Mouse (Mus musculus) midbrain, embryonic 12.5 days (tissue): ENCODE results near the gene Cep41. TPM values are rescaled to one million over a fixed set of nuclear protein-coding genes. Genes with fewer than 3 reads are reported as not detected.
A peak's percentile ranks its signal among the peaks of the same experiment; 100 is the strongest.

Experiments used
- ATAC-seq: fragments of 200-750 bp; cut with Nextera tagmentation; 2 replicates; pipeline ENCODE4 v1.8.0; 2017; ENCODE audit warnings: low read depth, moderate TSS enrichment, moderate library complexity; ENCODE audit not compliant: low FRiP score
- H3K27ac ChIP-seq: fragments of 300-500 bp; sonication (generic); replicated peaks from 2 replicates; pipeline ENCODE4 v1.5.1; 2016; ENCODE audit warnings: mild to moderate bottlenecking
- H3K27me3 ChIP-seq: fragments of 300-500 bp; sonication (generic); 2 replicates; pipeline ENCODE4 v1.6.1; 2016; ENCODE audit warnings: mild to moderate bottlenecking
- H3K36me3 ChIP-seq: fragments of 300-500 bp; sonication (generic); 2 replicates; pipeline ENCODE4 v1.6.1; 2016
- H3K4me1 ChIP-seq: fragments of 300-500 bp; sonication (generic); 2 replicates; pipeline ENCODE4 v1.6.1; 2016
- H3K4me2 ChIP-seq: fragments of 300-500 bp; sonication (generic); replicated peaks from 2 replicates; pipeline ENCODE4 v1.6.1; 2016; ENCODE audit warnings: mild to moderate bottlenecking, moderate library complexity
- H3K4me3 ChIP-seq: fragments of 300-500 bp; sonication (generic); 2 replicates; pipeline ENCODE4 v1.5.1; 2016; ENCODE audit warnings: mild to moderate bottlenecking
- H3K9ac ChIP-seq: fragments of 300-500 bp; sonication (generic); replicated peaks from 2 replicates; pipeline ENCODE4 v1.6.1; 2016; ENCODE audit warnings: mild to moderate bottlenecking, moderate library complexity
- H3K9me3 ChIP-seq: fragments of 300-500 bp; sonication (generic); 2 replicates; pipeline ENCODE4 v1.6.1; 2016; ENCODE audit warnings: mild to moderate bottlenecking
- WGBS: fragments of 180-500 bp; shearing (Covaris S2); methylation state at CpG from one replicate; pipeline ENCODE4 v1.1.7; 2016; 5-methylcytosine and 5-hydroxymethylcytosine counted together
- polyA plus RNA-seq: library from polyadenylated mRNA; unstranded; fragments of >200 nt; fragmentation: Nextera tagmentation; extraction: Ambion mirVana; gene quantifications from 2 replicates; pipeline ENCODE4 v1.2.1, GENCODE M21; 2016

The Cep41 gene
- polyA plus RNA-seq, 1 experiment from 2014 or later = 20.1 TPM

- H3K4me2 ChIP-seq = no peak overlapping the region
- no peaks in the 10 kb centered on the region for H3K27me3 ChIP-seq
- H3K4me1 ChIP-seq = peaks cover 38% of the 10 kb centered on the region
- H3K9ac ChIP-seq = no peak overlapping the region
- H3K36me3 ChIP-seq = no peaks in the 10 kb centered on the region
- no peak overlapping the region for H3K27ac ChIP-seq
- no peak for ATAC-seq
- H3K4me3 ChIP-seq = no peak overlapping the region
- 0 out of 2 replicates have a peak, but pooled peaks cover 2% of the 10 kb centered on the region for H3K9me3 ChIP-seq
- 61% methylated on average over 12 of the region's 12 CpGs for whole genome bisulfite sequencing
These were observed 36.9 kb upstream of the Cep41 start for GRCm38 (mm10) chr6:30730301-30730971.

GRCm38 (mm10) chr6:30723331-30723730 is 29.8 kb upstream of the Cep41 start, which contains the start of gene Mest:
Gene Mest, plus strand, starts transcription at chr6:30723547.
- no peak within 1 kb of the TSS for H3K9ac ChIP-seq

GRCm38 (mm10) chr6:30722385-30723164 is 29.0 kb upstream of the Cep41 start:
- Histone ChIP-seq H3K27ac (peak overlapping the region; percentile 87), H3K4me2 (peak overlapping the region; percentile 19; the same call in 1 of the 2 replicates), H3K9me3 (no peaks in the 10 kb centered on the region), H3K4me1 (peaks cover 27% of the 10 kb centered on the region), H3K4me3 (no peak overlapping the region), H3K9ac (no peak overlapping the region), H3K27me3 (no peaks in the 10 kb centered on the region), H3K36me3 (no peaks in the 10 kb centered on the region)
- WGBS = 30% methylated on average over 4 of the region's 4 CpGs
- ATAC-seq = peak; percentile 93

More at GRCm38 (mm10) chr6:30723331-30723730, 29.8 kb upstream of the Cep41 start, which contains the start of gene Mest:
- peaks cover 27% of the 10 kb centered on the region for H3K4me1 ChIP-seq
- no peak for ATAC-seq
- peak within 1 kb of the TSS; percentile 19; the same call in 1 of the 2 replicates for H3K4me2 ChIP-seq
- WGBS = 63% methylated on average over 7 of the region's 7 CpGs
- no peaks in the 10 kb centered on the region for H3K27me3 ChIP-seq
- no peaks in the 10 kb centered on the region for H3K9me3 ChIP-seq
- no peak within 1 kb of the TSS for H3K4me3 ChIP-seq
- H3K27ac ChIP-seq = peak within 1 kb of the TSS; percentile 87
- no peaks in the 10 kb centered on the region for H3K36me3 ChIP-seq

GRCm38 (mm10) chr6:30716796-30717195 is 23.2 kb upstream of the Cep41 start:
- H3K27ac ChIP-seq = no peak overlapping the region
- no peaks in the 10 kb centered on the region for H3K36me3 ChIP-seq
- H3K9me3 ChIP-seq = no peaks in the 10 kb centered on the region
- no peak overlapping the region for H3K9ac ChIP-seq
- H3K4me3 ChIP-seq = no peak overlapping the region
- peaks cover 11% of the 10 kb centered on the region for H3K4me1 ChIP-seq
- no peaks in the 10 kb centered on the region for H3K27me3 ChIP-seq
- 92% methylated on average over 7 of the region's 7 CpGs for WGBS
- no peak overlapping the region for H3K4me2 ChIP-seq
- no peak for ATAC-seq

- H3K4me1 ChIP-seq = peaks cover 7% of the 10 kb centered on the region; the same call in 1 of the 2 replicates
- H3K4me2 ChIP-seq = no peak overlapping the region
- no peak overlapping the region for H3K27ac ChIP-seq
- H3K9ac ChIP-seq = no peak overlapping the region
- no peaks in the 10 kb centered on the region for H3K36me3 ChIP-seq
- 84% methylated on average over 5 of the region's 5 CpGs for WGBS
- H3K9me3 ChIP-seq = no peaks in the 10 kb centered on the region
- H3K27me3 ChIP-seq = 0 out of 2 replicates have a peak, but pooled peaks cover 4% of the 10 kb centered on the region
- ATAC-seq = no peak
- H3K4me3 ChIP-seq = no peak overlapping the region
These were observed 21.4 kb upstream of the Cep41 start for GRCm38 (mm10) chr6:30714891-30715471.

- H3K4me2 ChIP-seq = no peak overlapping the region
- H3K9ac ChIP-seq = no peak overlapping the region
- 85% methylated on average over 11 of the region's 11 CpGs for WGBS
- H3K36me3 ChIP-seq = no peaks in the 10 kb centered on the region
- peak overlapping the region; percentile 35 for H3K27ac ChIP-seq
- H3K27me3 ChIP-seq = 0 out of 2 replicates have a peak, but pooled peaks cover 4% of the 10 kb centered on the region
- H3K4me1 ChIP-seq = peaks cover 14% of the 10 kb centered on the region
- ATAC-seq = no peak
- H3K9me3 ChIP-seq = no peaks in the 10 kb centered on the region
- no peak overlapping the region for H3K4me3 ChIP-seq
These were observed 20.3 kb upstream of the Cep41 start for GRCm38 (mm10) chr6:30713896-30714295.

- Histone ChIP-seq H3K9me3 (no peaks in the 10 kb centered on the region), H3K36me3 (no peaks in the 10 kb centered on the region), H3K4me3 (no peak overlapping the region), H3K9ac (no peak overlapping the region), H3K4me2 (no peak overlapping the region), H3K4me1 (peaks cover 15% of the 10 kb centered on the region), H3K27me3 (0 out of 2 replicates have a peak, but pooled peaks cover 4% of the 10 kb centered on the region), H3K27ac (peak overlapping the region; percentile 35)
- 86% methylated on average over 6 of the region's 6 CpGs for WGBS
- no peak for ATAC-seq
These were observed 19.9 kb upstream of the Cep41 start for GRCm38 (mm10) chr6:30713455-30713854.

GRCm38 (mm10) chr6:30712484-30712883 is 18.9 kb upstream of the Cep41 start:
- H3K36me3 ChIP-seq = no peaks in the 10 kb centered on the region
- ATAC-seq = no peak
- H3K27ac ChIP-seq = 0 out of 2 replicates have a peak overlapping the region, but pooled peaks have one; percentile 26
- no peaks in the 10 kb centered on the region for H3K9me3 ChIP-seq
- H3K4me1 ChIP-seq = peaks cover 15% of the 10 kb centered on the region
- 72% methylated on average over 7 of the region's 7 CpGs for WGBS
- H3K9ac ChIP-seq = no peak overlapping the region
- no peak overlapping the region for H3K4me2 ChIP-seq
- H3K4me3 ChIP-seq = no peak overlapping the region
- H3K27me3 ChIP-seq = 0 out of 2 replicates have a peak, but pooled peaks cover 4% of the 10 kb centered on the region

- no peaks in the 10 kb centered on the region for H3K36me3 ChIP-seq
- WGBS = 69% methylated on average over 10 of the region's 10 CpGs
- ATAC-seq = no peak
- 0 out of 2 replicates have a peak, but pooled peaks cover 4% of the 10 kb centered on the region for H3K27me3 ChIP-seq
- H3K4me3 ChIP-seq = no peak overlapping the region
- no peak overlapping the region for H3K9ac ChIP-seq
- no peak overlapping the region for H3K4me2 ChIP-seq
- peaks cover 15% of the 10 kb centered on the region for H3K4me1 ChIP-seq
- no peak overlapping the region for H3K27ac ChIP-seq
- H3K9me3 ChIP-seq = no peaks in the 10 kb centered on the region
These were observed 17.8 kb upstream of the Cep41 start for GRCm38 (mm10) chr6:30711365-30711763.

GRCm38 (mm10) chr6:30710371-30711364 is 17.1 kb upstream of the Cep41 start:
- H3K27ac ChIP-seq = no peak overlapping the region
- WGBS = 72% methylated on average over 25 of the region's 25 CpGs
- no peaks in the 10 kb centered on the region for H3K36me3 ChIP-seq
- no peaks in the 10 kb centered on the region for H3K9me3 ChIP-seq
- no peak overlapping the region for H3K9ac ChIP-seq
- ATAC-seq = no peak
- H3K4me2 ChIP-seq = no peak overlapping the region
- no peak overlapping the region for H3K4me3 ChIP-seq
- H3K4me1 ChIP-seq = peaks cover 15% of the 10 kb centered on the region
- H3K27me3 ChIP-seq = 0 out of 2 replicates have a peak, but pooled peaks cover 4% of the 10 kb centered on the region

GRCm38 (mm10) chr6:30709115-30709514 is 15.6 kb upstream of the Cep41 start:
- Histone ChIP-seq H3K4me3 (no peak overlapping the region), H3K27ac (0 out of 2 replicates have a peak overlapping the region, but pooled peaks have one; percentile 55), H3K4me2 (no peak overlapping the region), H3K9ac (no peak overlapping the region), H3K9me3 (no peaks in the 10 kb centered on the region), H3K4me1 (peaks cover 15% of the 10 kb centered on the region), H3K27me3 (0 out of 2 replicates have a peak, but pooled peaks cover 4% of the 10 kb centered on the region), H3K36me3 (no peaks in the 10 kb centered on the region)
- no peak for ATAC-seq
- 28% methylated on average over 6 of the region's 6 CpGs for WGBS
